Mouse (Mus musculus) liver, embryonic 13.5 days (tissue): ENCODE data around the gene Cstf3. TPM values are rescaled to one million over a fixed set of nuclear protein-coding genes. Genes with fewer than 3 reads are reported as not detected.

Experiments
- ATAC-seq: fragments of 200-750 bp; cut with Nextera tagmentation; 2 replicates; pipeline ENCODE4 v1.8.0; 2017; ENCODE audit warnings: low read depth, mild to moderate bottlenecking, moderate number of reproducible peaks, moderate library complexity
- DNase-seq: peaks from one replicate; pipeline ENCODE4 v3.0.0; 2022
- H3K27ac ChIP-seq: fragments of 300-500 bp; sonication (generic); 2 replicates; pipeline ENCODE4 v1.5.1; 2015; ENCODE audit warnings: moderate library complexity, mild to moderate bottlenecking, inconsistent platforms
- H3K27me3 ChIP-seq: fragments of 300-500 bp; sonication (generic); 2 replicates; pipeline ENCODE4 v1.6.1; 2015; ENCODE audit warnings: mild to moderate bottlenecking, inconsistent platforms
- H3K36me3 ChIP-seq: fragments of 300-500 bp; sonication (generic); 2 replicates; pipeline ENCODE4 v1.6.1; 2015; ENCODE audit warnings: mild to moderate bottlenecking, inconsistent platforms
- H3K4me1 ChIP-seq: fragments of 300-500 bp; sonication (generic); replicated peaks from 2 replicates; pipeline ENCODE4 v1.6.1; 2015; ENCODE audit warnings: inconsistent platforms
- H3K4me2 ChIP-seq: fragments of 300-500 bp; sonication (generic); 2 replicates; pipeline ENCODE4 v1.6.1; 2015; ENCODE audit warnings: inconsistent platforms, mild to moderate bottlenecking, moderate library complexity
- H3K4me3 ChIP-seq: fragments of 300-500 bp; sonication (generic); replicated peaks from 2 replicates; pipeline ENCODE4 v1.5.1; 2015; ENCODE audit warnings: mild to moderate bottlenecking, inconsistent platforms
- H3K9ac ChIP-seq: fragments of 300-500 bp; sonication (generic); 2 replicates; pipeline ENCODE4 v1.6.1; 2015; ENCODE audit warnings: mild to moderate bottlenecking, inconsistent platforms
- H3K9me3 ChIP-seq: fragments of 300-500 bp; sonication (generic); replicated peaks from 2 replicates; pipeline ENCODE4 v1.6.1; 2016; ENCODE audit warnings: inconsistent platforms
- WGBS: fragments of 180-500 bp; shearing (Covaris S2); methylation state at CpG from one replicate; pipeline ENCODE4 v1.1.7; 2015; ENCODE audit not compliant: insufficient replicate concordance; 5-methylcytosine and 5-hydroxymethylcytosine counted together
- polyA plus RNA-seq: library from polyadenylated mRNA; unstranded; fragments of >200 nt; fragmentation: Nextera tagmentation; extraction: Ambion mirVana; gene quantifications from 2 replicates; pipeline ENCODE4 v1.2.1, GENCODE M21; 2015

Gene Cstf3
- polyA plus RNA-seq, 1 experiment from 2014 or later = 31.0 TPM

DNA sequence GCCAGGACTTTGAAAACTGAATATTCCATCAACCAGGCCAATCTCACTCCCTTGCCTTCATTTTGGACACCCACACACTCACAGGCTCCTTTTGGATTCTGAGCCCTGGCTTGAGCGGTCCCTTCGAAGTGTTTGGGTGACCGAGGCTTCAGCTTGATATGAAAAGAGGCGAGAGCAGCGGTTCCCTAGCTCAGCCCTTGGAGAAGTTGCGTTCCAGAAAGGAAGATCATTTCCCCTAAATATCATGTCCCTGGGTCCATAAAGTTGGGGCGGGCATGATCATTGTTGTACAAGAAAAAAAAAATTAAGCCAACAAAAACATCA, 122.1 kb downstream of the Cstf3 start:
- Histone ChIP-seq H3K9me3 (no peaks in the 10 kb centered on the region), H3K9ac (peak overlapping the region; percentile 69), H3K4me2 (peak overlapping the region; percentile 68), H3K4me3 (peak overlapping the region; percentile 68), H3K27ac (no peak overlapping the region), H3K27me3 (peaks cover 45% of the 10 kb centered on the region), H3K4me1 (peaks cover 11% of the 10 kb centered on the region), H3K36me3 (no peaks in the 10 kb centered on the region)
- ATAC-seq = no peak
- no peak for DNase-seq
- 8% methylated on average over 7 of the region's 7 CpGs for WGBS

DNA sequence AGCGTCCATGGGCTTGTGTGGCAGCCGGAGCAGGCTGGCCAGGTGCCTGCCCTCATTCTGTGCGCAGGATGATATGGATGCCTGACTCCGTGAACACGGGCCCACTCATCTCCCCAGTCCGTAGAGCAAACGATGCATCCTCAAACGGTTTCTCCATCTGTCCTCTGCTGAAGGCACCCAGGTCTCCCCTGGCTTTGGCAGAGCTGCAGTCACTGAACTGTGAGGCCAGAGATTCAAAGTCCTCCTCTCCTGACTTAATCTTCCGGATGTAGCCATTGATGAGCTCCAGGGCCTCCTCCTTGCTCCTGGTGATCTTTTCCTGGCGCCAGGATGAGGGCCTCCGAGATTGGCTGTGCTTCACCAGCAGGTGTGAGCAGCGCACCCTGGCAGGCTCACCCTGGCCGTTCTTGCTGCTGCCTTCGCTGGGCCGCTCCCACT, 124.0 kb downstream of the Cstf3 start:
- Histone ChIP-seq H3K27ac (no peak overlapping the region), H3K9ac (no peak overlapping the region), H3K4me1 (peaks cover 11% of the 10 kb centered on the region), H3K9me3 (no peaks in the 10 kb centered on the region), H3K36me3 (no peaks in the 10 kb centered on the region), H3K4me2 (no peak overlapping the region), H3K4me3 (no peak overlapping the region), H3K27me3 (peaks cover 45% of the 10 kb centered on the region)
- DNase-seq = no peak
- 59% methylated on average over 15 of the region's 15 CpGs for WGBS
- ATAC-seq = no peak

Other genes starting within 250 kb of the Cstf3 start
- 0.01 and 0.05 TPM in 2 replicates for gene D430041D05Rik, start 179.5 kb upstream of the Cstf3 start, polyA plus RNA-seq
- gene Hipk3, start 96.1 kb upstream of the Cstf3 start, polyA plus RNA-seq = 5.3 and 7.5 TPM in 2 replicates
- gene Tcp11l1, start 121.6 kb downstream of the Cstf3 start, polyA plus RNA-seq = 6.8 and 6.9 TPM in 2 replicates
- gene Pin1rt1, start 125.9 kb downstream of the Cstf3 start, polyA plus RNA-seq = not detected in 2 replicates
- 9.8 and 13.2 TPM in 2 replicates for gene Depdc7, start 152.4 kb downstream of the Cstf3 start, polyA plus RNA-seq
- gene Qser1, start 226.2 kb downstream of the Cstf3 start, polyA plus RNA-seq = 2.3 and 2.7 TPM in 2 replicates